Mouse (Mus musculus) activated CD4-positive, CD25-positive, alpha-beta regulatory T cell, adult 4 months (primary cell): Measurements from ENCODE around the gene Cpsf2. TPM values are rescaled to one million over a fixed set of nuclear protein-coding genes. Genes with fewer than 3 reads are reported as not detected.
A peak's percentile ranks its signal among the peaks of the same experiment; 100 is the strongest.

Source experiments
- ATAC-seq: one replicate; pipeline ENCODE4 v1.8.0; 2017
- polyA plus RNA-seq, 2 experiments: library from polyadenylated mRNA; unstranded; fragments of 100-300 nt; shearing (Covaris generic); gene quantifications; one replicate each; pipeline ENCODE4 v1.2.1; 2017

The Cpsf2 gene
- polyA plus RNA-seq, 2 experiments from 2014 or later = 17.0 to 21.1 TPM

DNA sequence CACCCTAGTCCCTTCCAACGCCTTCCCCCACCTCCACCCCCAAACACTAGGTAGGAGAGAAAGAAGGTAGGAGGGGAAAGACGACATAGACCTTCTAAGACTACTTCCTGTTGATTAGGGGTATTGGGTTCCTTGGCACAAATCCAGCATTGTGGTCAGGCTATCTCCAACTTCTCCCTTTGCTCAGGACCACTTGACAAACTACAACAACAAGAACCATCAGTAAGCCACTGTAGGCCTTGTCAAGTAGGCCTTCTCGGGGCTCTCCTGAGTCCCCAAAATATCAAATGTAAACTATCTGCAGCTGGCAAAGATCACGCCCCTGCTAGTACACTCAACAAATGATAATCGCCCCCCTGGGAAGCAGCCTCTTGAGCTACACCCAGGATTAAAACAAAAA, 4.5 kb downstream of the Cpsf2 start:
- no peak for ATAC-seq

GRCm38 (mm10) chr12:101981559-101981958, 5.8 kb downstream of the Cpsf2 start:
- no peak for ATAC-seq

- ATAC-seq = no peak
Observed at GRCm38 (mm10) chr12:101982977-101983376, 7.2 kb downstream of the Cpsf2 start.

- peak; percentile 40 for ATAC-seq
Observed at GRCm38 (mm10) chr12:101985110-101985509, 9.3 kb downstream of the Cpsf2 start.

DNA sequence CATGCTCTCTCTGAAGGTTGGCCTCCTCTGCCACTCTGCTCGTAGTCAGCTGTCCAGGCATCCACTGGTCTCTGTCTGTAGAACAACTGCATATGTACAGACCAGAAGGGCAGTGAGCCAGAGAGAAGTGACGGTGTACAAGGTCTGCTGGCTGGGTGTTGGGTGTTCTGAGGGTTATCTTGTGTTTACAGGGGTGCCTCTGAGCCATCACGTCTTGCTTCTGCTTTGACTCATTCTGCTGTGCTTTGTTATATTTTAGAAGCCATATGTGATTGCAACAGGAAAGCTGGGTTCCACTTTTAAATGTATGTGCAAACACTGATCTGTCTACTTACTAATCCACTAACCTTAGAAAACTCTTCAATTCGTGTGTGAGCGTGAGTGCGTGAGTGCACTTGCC, 11.9 kb downstream of the Cpsf2 start:
- ATAC-seq = no peak

DNA sequence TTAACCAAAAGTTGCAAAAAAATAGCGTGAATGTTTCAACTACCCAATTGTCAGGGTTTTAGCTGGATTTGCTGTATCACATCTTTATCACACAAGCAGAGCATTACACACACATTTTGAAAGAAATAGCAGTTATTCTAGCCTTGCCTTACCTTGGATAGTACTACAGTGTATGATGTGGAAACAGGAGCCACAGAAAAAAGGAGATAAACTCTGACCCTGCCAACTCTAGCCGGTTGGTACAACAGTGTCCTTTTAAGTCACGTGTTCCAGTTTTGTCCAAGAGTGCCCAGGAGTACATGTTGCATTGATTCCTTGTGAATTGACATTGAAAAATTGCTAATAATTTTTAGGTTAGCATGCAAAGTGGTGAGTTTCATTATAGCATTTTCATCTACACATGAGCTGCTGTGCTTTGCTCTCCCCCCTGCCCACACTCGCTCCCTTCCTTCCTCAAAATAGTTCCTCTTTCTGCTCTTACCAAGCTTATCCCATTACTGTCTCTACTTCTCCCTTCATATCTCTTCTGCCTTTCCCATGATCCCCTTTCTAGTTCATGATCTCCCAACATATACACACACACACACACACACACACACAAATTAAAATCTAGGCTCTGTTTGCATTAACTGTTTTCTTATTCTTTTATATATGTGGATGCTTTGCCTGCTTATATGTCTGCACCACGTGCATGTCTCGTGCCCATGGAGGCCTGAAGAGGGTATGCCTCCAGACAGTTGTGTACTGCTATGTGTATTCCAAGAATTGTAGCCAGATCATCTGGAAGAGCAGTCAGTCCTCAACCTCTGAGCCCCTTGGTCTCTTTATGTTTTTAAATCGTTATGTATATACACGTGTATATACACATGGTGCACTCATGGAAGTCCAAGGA, 19.0 kb downstream of the Cpsf2 start:
- ATAC-seq = no peak

GRCm38 (mm10) chr12:101998929-101999328, 23.1 kb downstream of the Cpsf2 start:
- ATAC-seq = no peak

DNA sequence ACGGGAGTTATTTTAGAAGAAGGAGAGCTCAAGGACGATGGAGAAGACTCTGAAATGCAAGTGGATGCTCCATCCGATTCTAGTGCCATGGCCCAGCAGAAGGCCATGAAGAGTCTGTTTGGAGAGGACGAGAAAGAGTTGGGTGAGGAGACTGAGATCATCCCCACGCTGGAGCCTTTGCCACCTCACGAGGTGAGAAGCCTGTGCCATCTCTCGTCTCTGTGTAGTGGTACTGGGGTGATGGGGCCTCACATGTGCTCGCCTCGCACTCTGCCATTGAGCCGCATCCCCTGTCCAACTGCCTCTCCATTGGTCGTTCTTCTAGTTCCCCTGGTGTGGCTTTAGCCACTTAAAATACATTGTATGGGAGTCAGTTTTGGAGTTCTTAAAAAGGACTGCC, 25.0 kb downstream of the Cpsf2 start:
- ATAC-seq = no peak

- no peak for ATAC-seq
Observed at GRCm38 (mm10) chr12:102008111-102008977, 32.6 kb downstream of the Cpsf2 start.

- ATAC-seq = no peak
Observed at GRCm38 (mm10) chr12:102009551-102009950, 33.8 kb downstream of the Cpsf2 start.

DNA sequence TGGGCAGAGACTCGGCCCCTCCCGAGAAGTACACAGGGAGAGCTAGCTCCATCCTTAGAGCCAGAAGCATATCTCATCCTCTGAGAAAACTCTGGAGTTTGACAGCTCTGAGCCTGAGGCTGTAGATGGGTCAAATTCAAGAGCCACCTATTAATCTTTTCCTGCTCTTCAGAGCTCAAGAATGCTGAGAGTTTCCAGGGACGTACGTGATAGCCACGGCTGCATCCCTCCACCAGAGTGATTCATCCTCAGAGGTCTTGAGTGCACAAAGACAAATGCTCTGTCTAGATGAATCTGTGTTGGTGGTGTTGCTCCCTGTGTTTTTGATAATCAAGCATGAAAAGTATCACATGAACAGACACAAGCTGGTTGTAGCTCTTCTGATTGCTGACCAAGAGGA, 38.6 kb downstream of the Cpsf2 start:
- ATAC-seq = no peak

DNA sequence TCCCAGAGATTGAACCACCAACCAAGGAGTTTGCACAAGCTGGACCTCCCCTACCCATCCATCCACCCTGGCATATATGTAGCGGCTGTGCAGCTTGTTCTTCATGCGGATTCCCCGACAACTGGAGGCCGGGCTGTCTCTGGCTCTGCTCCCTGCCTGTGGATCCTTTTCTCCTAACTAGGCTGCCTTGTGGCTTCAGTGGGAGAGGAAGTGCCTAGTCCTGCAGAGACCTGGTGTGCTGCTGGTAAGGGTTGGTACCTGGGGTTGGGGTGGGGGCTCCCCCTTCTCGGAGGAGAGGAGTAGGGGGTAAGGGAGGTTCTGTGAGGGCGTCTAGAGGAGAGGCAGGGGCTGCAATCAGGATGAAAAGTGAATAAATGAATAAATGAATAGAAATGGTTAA, 39.3 kb downstream of the Cpsf2 start:
- no peak for ATAC-seq

DNA sequence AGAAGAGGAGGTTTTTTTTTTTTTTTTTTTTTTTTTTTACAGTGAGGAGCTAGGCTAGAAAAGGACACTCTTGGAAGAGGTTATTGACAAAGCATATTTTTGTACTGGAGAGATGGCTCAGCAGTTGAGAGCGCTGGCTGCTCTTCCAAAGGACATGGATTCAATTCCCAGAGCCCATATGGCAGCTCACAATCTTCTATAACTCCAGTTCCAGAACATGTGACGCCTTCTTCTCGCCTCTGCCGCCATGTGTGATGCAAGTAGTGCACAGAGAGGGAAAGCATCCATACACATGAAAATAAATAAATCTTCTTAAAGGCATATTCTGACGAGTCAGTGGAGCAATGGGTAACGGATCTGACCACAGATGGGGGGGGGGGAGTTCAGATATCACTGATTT, 46.1 kb downstream of the Cpsf2 start:
- ATAC-seq = no peak

- no peak for ATAC-seq
Observed at GRCm38 (mm10) chr12:102029184-102029583, 53.4 kb downstream of the Cpsf2 start.

DNA sequence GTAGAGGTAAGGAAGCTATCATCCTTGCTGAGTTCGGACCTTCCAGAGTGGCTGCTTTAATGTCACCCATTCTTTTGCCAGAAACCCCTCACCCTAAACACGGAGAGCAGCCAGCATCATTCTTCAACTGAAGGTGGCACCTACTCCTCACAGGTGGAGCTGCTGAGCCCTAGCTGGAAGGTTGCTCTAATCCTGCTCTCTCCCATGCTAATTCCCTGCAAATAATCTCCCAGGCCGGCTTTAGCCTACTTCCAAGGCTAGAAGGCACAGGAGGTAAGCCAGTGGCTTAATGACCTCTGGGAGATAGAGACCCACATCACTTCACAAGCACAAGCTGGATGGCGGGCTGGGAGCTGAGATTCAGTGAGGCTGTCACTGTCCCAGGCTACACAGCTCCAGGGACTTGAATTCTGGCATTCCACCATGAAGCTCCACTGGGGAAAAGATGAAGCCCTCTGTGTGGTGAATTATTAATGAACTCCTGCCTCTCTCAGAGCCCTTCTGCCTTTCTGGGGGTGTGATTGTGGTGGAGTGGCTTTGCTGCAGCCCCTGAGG, 54.2 kb downstream of the Cpsf2 start:
- ATAC-seq = no peak

DNA sequence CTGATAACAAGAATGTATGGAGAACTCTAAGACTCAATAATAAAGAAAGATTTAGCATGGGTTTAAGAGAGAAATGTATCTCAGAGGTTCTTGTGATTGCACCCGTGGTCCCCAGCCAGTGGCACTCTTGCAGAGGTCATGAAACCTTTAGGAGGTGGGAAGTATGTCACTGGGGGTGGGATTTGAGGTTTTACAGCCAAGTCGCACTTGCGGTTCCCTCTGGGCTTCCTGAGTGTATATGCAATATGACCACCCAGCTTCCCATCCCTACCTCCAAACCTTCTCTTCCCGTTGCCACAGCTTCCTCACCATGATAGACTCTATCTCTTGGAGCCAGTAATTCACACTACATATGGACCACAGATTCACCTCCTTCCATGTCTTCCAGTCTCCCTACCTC, 59.1 kb downstream of the Cpsf2 start:
- ATAC-seq = no peak

DNA sequence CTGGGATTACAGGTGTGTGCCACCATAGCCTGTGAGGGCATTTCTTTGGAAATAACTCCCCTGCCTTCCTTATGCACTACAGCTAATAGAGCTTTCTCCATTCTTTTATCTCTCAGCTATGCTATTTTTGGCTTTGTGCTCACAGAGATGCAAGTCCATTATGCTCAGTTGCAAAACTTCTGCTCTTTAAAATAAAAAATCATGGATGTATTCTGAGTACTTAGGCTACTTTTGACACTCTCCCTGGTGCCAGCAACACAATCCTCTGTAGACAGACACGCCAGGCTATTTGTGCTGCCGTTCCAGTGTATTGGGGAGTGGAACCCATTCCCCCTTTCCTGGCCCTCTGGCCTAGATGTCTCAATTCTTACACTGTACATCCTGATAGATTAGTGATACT, 64.1 kb downstream of the Cpsf2 start:
- ATAC-seq = no peak

GRCm38 (mm10) chr12:102041699-102042098, 65.9 kb downstream of the Cpsf2 start:
- ATAC-seq = no peak

DNA sequence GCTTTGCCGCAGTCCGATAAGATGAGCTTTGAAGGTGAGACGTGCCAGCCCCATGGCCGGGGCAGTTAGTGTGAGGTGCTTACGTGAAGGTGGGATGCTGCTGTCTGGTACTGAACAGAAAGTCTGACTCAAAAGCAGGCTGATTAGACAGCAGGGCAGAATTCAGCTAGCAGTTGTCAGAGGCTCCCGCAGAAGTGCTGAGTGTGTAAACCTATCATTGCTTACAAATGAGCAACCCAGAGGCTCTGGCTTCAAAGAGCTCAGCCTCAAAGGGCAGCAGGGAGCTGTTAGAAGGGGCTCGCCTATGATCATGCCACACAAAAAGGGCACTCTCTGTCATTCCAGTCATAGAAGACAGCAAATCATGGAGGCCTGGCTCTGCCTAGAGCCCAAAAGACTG, 66.5 kb downstream of the Cpsf2 start:
- ATAC-seq = no peak

DNA sequence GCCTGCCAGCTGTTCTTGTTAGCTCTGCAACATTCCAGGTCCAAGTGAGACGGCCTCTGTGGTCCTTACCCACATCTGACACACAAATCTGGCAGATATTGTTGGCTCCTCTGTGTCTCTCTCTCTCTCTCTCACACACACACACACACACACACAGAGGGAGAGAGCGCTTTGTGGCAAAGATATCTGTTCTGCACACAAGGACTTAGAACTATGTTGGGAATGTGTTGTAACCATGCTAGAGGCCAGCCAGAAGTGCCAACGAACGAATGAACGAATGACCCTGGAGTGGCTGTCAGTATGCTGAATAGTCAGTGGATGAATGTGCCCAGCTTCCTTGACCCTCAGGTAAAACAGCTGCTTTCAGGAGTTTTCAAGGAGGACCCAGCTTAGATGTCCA, 68.1 kb downstream of the Cpsf2 start:
- ATAC-seq = no peak

DNA sequence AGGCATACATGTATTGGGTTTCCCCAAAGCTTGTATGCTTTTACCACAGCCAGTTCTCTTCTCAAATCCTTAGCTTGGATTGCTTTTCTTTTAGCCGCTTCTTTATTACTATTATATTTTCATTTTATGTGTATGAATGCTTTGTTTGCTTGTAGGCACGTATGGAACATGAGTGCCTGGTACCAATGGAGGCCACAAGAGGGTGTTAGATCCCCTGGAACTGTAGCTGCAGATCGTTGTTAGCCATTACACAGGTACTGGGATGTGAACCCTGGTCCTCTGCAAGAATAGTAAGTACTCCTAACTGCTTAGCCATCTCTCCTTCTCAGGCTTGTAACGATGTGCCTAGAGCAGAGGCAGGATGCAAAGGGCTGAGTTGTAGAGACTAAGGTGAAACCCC, 78.4 kb downstream of the Cpsf2 start:
- ATAC-seq = no peak

GRCm38 (mm10) chr12:102055758-102056157, 80.0 kb downstream of the Cpsf2 start:
- ATAC-seq = no peak
